Comparison of ENCODE assay signal across 7 mouse cellular contexts in genomic region chr5:24995576-24996100, GRCm38 (mm10).
A peak's percentile ranks its signal among the peaks of the same experiment; 100 is the strongest.
DNase-seq lines count a peak whose midpoint lies in the region; ATAC-seq lines count a peak whose summit lies in the region.

No protein-coding gene starts in this region.

- peak; percentile 62 for ATAC-seq in forebrain, embryonic 15.5 days (replicated peaks)
- ATAC-seq in midbrain, embryonic 15.5 days (replicated peaks): peak; percentile 72

- H3K4me1 ChIP-seq in forebrain, embryonic 15.5 days: no peaks in the 10 kb centered on the region
- no peaks in the 10 kb centered on the region for H3K4me1 ChIP-seq in midbrain, embryonic 15.5 days

- no peak overlapping the region for H3K4me2 ChIP-seq in forebrain, embryonic 15.5 days (replicated peaks)
- H3K4me2 ChIP-seq in midbrain, embryonic 15.5 days: peak overlapping the region; percentile 26

- no peaks in the 10 kb centered on the region for H3K9me3 ChIP-seq in forebrain, embryonic 15.5 days
- no peaks in the 10 kb centered on the region for H3K9me3 ChIP-seq in midbrain, embryonic 15.5 days

- peak; percentile 80 for DNase-seq in NIH3T3 (ENCODE audit: low read depth)
- peak; percentile 52 for DNase-seq in adrenal gland, postnatal 25 days
- DNase-seq in heart, postnatal 14 days: peak; percentile 55 to 66
- DNase-seq in layer of hippocampus, adult 9-11 months: peak; percentile 66
- peak; percentile 30 for DNase-seq in urinary bladder, postnatal 25 days (ENCODE audit: low spot score)

- H3K36me3 ChIP-seq in forebrain, embryonic 15.5 days: no peaks in the 10 kb centered on the region
- no peaks in the 10 kb centered on the region for H3K36me3 ChIP-seq in midbrain, embryonic 15.5 days (replicated peaks)

- intact Hi-C loops in heart, postnatal 14 days (cut with DNase I): no loop called here

- no peak overlapping the region for H3K27ac ChIP-seq in forebrain, embryonic 15.5 days (replicated peaks)
- no peak overlapping the region for H3K27ac ChIP-seq in midbrain, embryonic 15.5 days

- no peaks in the 10 kb centered on the region for H3K27me3 ChIP-seq in forebrain, embryonic 15.5 days
- no peaks in the 10 kb centered on the region for H3K27me3 ChIP-seq in midbrain, embryonic 15.5 days (replicated peaks)

- no peak overlapping the region for H3K9ac ChIP-seq in forebrain, embryonic 15.5 days (replicated peaks)
- H3K9ac ChIP-seq in midbrain, embryonic 15.5 days: no peak overlapping the region

- WGBS in forebrain, embryonic 15.5 days: 59% methylated on average over 13 of the region's 13 CpGs
- WGBS in midbrain, embryonic 15.5 days: 65% methylated on average over 13 of the region's 13 CpGs

- H3K4me3 ChIP-seq in forebrain, embryonic 15.5 days: no peak overlapping the region
- no peak overlapping the region for H3K4me3 ChIP-seq in midbrain, embryonic 15.5 days

Comparison
In these comparisons a context has a peak if more than half of its experiments do, and no peak if none do; other contexts are left out.
1. DNase-seq: peak in every context shown above with its lines; median percentile 80 in NIH3T3; 66 in layer of hippocampus, adult 9-11 months; 60 in heart, postnatal 14 days; 52 in adrenal gland, postnatal 25 days; 30 in urinary bladder, postnatal 25 days.